Mouse (Mus musculus) MEL (cell line): ENCODE measurements around the gene Ccl9. TPM values are rescaled to one million over a fixed set of nuclear protein-coding genes. Genes with fewer than 3 reads are reported as not detected.

ENCODE experiments used
- DNase-seq: peaks from one replicate; pipeline ENCODE4 v3.0.0; 2011; ENCODE audit warnings: low read depth, low spot score
- H3K27ac ChIP-seq: 2 replicates; pipeline ENCODE4 v1.5.1; 2012; ENCODE audit warnings: low read depth, mild to moderate bottlenecking, control low read depth, low read length, moderate library complexity; ENCODE audit not compliant: control insufficient read depth
- H3K27me3 ChIP-seq, 2 experiments: fragments of 150-350 bp in 1 of 2; sonication (generic) in 1 of 2; 2 replicates each; pipeline ENCODE4 v1.6.1; 2012; ENCODE audit warnings: low read length in 2 of 2, mild to moderate bottlenecking in 2 of 2, improper control_type of control experiment in 1 of 2, moderate library complexity in 1 of 2; ENCODE audit not compliant: insufficient read depth in 2 of 2, control insufficient read depth in 1 of 2
- H3K36me3 ChIP-seq, 2 experiments: 2 replicates each; pipeline ENCODE4 v1.6.1; 2012 to 2014; ENCODE audit warnings: low read length in 2 of 2, improper control_type of control experiment in 1 of 2, inconsistent platforms in 1 of 2, mild to moderate bottlenecking in 1 of 2; ENCODE audit not compliant: insufficient read depth in 2 of 2, control insufficient read depth in 1 of 2
- H3K4me1 ChIP-seq, 2 experiments: fragments of 150-350 bp in 1 of 2; sonication (generic) in 1 of 2; 2 replicates each; pipeline ENCODE4 v1.6.1; 2012; ENCODE audit warnings: low read length in 2 of 2, improper control_type of control experiment in 1 of 2, mild to moderate bottlenecking in 1 of 2; ENCODE audit not compliant: insufficient read depth in 2 of 2, control insufficient read depth in 1 of 2
- H3K4me3 ChIP-seq, 2 experiments: fragments of 150-350 bp in 1 of 2; sonication (generic) in 1 of 2; 2 replicates each; pipeline ENCODE4 v1.5.1; 2012; ENCODE audit warnings: low read depth in 2 of 2, low read length in 2 of 2, mild to moderate bottlenecking in 2 of 2, moderate library complexity in 2 of 2, control low read depth in 1 of 2, improper control_type of control experiment in 1 of 2; ENCODE audit not compliant: control insufficient read depth in 1 of 2, insufficient read depth in 1 of 2
- H3K79me2 ChIP-seq: 2 replicates; pipeline ENCODE4 v1.6.1; 2012; ENCODE audit warnings: mild to moderate bottlenecking, low read length, moderate library complexity; ENCODE audit not compliant: control insufficient read depth, poor library complexity, insufficient read depth
- H3K9ac ChIP-seq: 2 replicates; pipeline ENCODE4 v1.6.1; 2012; ENCODE audit warnings: low read depth, mild to moderate bottlenecking, control low read depth, low read length, moderate library complexity; ENCODE audit not compliant: control insufficient read depth, poor library complexity, severe bottlenecking
- H3K9me3 ChIP-seq: fragments of 150-350 bp; sonication (generic); replicated peaks from 2 replicates; pipeline ENCODE4 v1.6.1; 2012; ENCODE audit warnings: mild to moderate bottlenecking, low read length, improper control_type of control experiment, moderate library complexity; ENCODE audit not compliant: insufficient read depth
- BHLHE40 ChIP-seq: IDR thresholded peaks from 2 replicates; pipeline ENCODE4 v1.6.1; 2012; ENCODE audit warnings: low read depth, mild to moderate bottlenecking, inconsistent platforms, low read length, improper control_type of control experiment, borderline replicate concordance
- CHD1 ChIP-seq: IDR thresholded peaks from 2 replicates; pipeline ENCODE4 v1.6.1; 2012; ENCODE audit warnings: low read depth, mild to moderate bottlenecking, inconsistent platforms, low read length, improper control_type of control experiment
- CHD2 ChIP-seq: IDR thresholded peaks from 2 replicates; pipeline ENCODE4 v1.6.1; 2011; ENCODE audit warnings: low read length, improper control_type of control experiment
- CTCF ChIP-seq, 3 experiments: IDR thresholded peaks in 2 of 3; conservative IDR thresholded peaks in 1 of 3; 2 replicates each; pipeline ENCODE4 v1.5.1; 2011 to 2012; ENCODE audit warnings: low read length in 3 of 3, low read depth in 2 of 3, mild to moderate bottlenecking in 2 of 3, improper control_type of control experiment in 1 of 3, inconsistent platforms in 1 of 3, mixed read lengths in 1 of 3, moderate library complexity in 1 of 3; ENCODE audit not compliant: control insufficient read depth in 1 of 3, insufficient read depth in 1 of 3, poor library complexity in 1 of 3, severe bottlenecking in 1 of 3
- E2F4 ChIP-seq: IDR thresholded peaks from 2 replicates; pipeline ENCODE4 v1.6.1; 2011; ENCODE audit warnings: low read depth, low read length, improper control_type of control experiment, borderline replicate concordance
- EP300 ChIP-seq, 2 experiments: IDR thresholded peaks; 2 replicates each; pipeline ENCODE4 v1.6.1; 2011; ENCODE audit warnings: improper control_type of control experiment in 2 of 2, low read length in 2 of 2, low read depth in 1 of 2, mild to moderate bottlenecking in 1 of 2
- JUND ChIP-seq: IDR thresholded peaks from 2 replicates; pipeline ENCODE4 v1.6.1; 2011; ENCODE audit warnings: low read depth, mild to moderate bottlenecking, improper control_type of control experiment, low read length
- MAFK ChIP-seq: IDR thresholded peaks from 2 replicates; pipeline ENCODE4 v1.6.1; 2011; ENCODE audit warnings: low read depth, mild to moderate bottlenecking, low read length, improper control_type of control experiment, borderline replicate concordance
- MAX ChIP-seq: IDR thresholded peaks from 2 replicates; pipeline ENCODE4 v1.6.1; 2011; ENCODE audit warnings: low read length, improper control_type of control experiment
- MAZ ChIP-seq: IDR thresholded peaks from 2 replicates; pipeline ENCODE4 v1.6.1; 2012; ENCODE audit warnings: low read depth, mild to moderate bottlenecking, inconsistent platforms, low read length, improper control_type of control experiment
- MEF2A ChIP-seq: IDR thresholded peaks from 2 replicates; pipeline ENCODE4 v1.6.1; 2014; ENCODE audit warnings: low read depth, mild to moderate bottlenecking, inconsistent platforms, low read length, improper control_type of control experiment; ENCODE audit not compliant: poor library complexity, insufficient replicate concordance, severe bottlenecking; ENCODE audit errors: extremely low read depth
- MXI1 ChIP-seq: IDR thresholded peaks from 2 replicates; pipeline ENCODE4 v1.6.1; 2011; ENCODE audit warnings: mild to moderate bottlenecking, low read depth, low read length, improper control_type of control experiment
- MYC ChIP-seq: IDR thresholded peaks from 2 replicates; pipeline ENCODE4 v1.6.1; 2011; ENCODE audit warnings: low read depth, mild to moderate bottlenecking, low read length, improper control_type of control experiment, moderate library complexity
- NELFE ChIP-seq: IDR thresholded peaks from 2 replicates; pipeline ENCODE4 v1.6.1; 2011; ENCODE audit warnings: low read depth, low read length, improper control_type of control experiment
- NRF1 ChIP-seq: IDR thresholded peaks from 2 replicates; pipeline ENCODE4 v1.6.1; 2014; ENCODE audit warnings: low read depth, mild to moderate bottlenecking, inconsistent platforms, low read length, improper control_type of control experiment, moderate library complexity; ENCODE audit not compliant: poor library complexity, insufficient read depth, severe bottlenecking
- POLR2AphosphoS5 ChIP-seq: IDR thresholded peaks from 2 replicates; pipeline ENCODE4 v1.6.1; 2012; ENCODE audit warnings: low read depth, borderline replicate concordance, mild to moderate bottlenecking, inconsistent platforms, low read length, moderate library complexity, mixed read lengths
- SIN3A ChIP-seq: IDR thresholded peaks from 2 replicates; pipeline ENCODE4 v1.6.1; 2012; ENCODE audit warnings: low read length, improper control_type of control experiment, inconsistent platforms
- USF1 ChIP-seq: IDR thresholded peaks from 2 replicates; pipeline ENCODE4 v1.6.1; 2014; ENCODE audit warnings: low read depth, mild to moderate bottlenecking, inconsistent platforms, low read length, improper control_type of control experiment, moderate library complexity
- ZKSCAN1 ChIP-seq: IDR thresholded peaks from 2 replicates; pipeline ENCODE4 v1.6.1; 2012; ENCODE audit warnings: low read depth, mild to moderate bottlenecking, inconsistent platforms, low read length, improper control_type of control experiment, moderate library complexity
- ZMIZ1 ChIP-seq: IDR thresholded peaks from 2 replicates; pipeline ENCODE4 v1.6.1; 2012; ENCODE audit warnings: low read depth, mild to moderate bottlenecking, inconsistent platforms, low read length, improper control_type of control experiment, moderate library complexity
- polyA plus RNA-seq, 2 experiments: library from polyadenylated mRNA; stranded (reverse) in 1 of 2; unstranded in 1 of 2; fragments of >175 nt in 1 of 2; fragments of >200 nt in 1 of 2; gene quantifications; 2 replicates each; pipeline versions ENCODE4 v1.2.1 to v1.2.4; 2012; ENCODE audit warnings: low replicate concordance in 2 of 2, low read depth in 1 of 2; ENCODE audit not compliant: insufficient read length in 2 of 2, insufficient read depth in 1 of 2, missing spikeins in 1 of 2
- total RNA-seq: library from RNA; depleted of rRNA; stranded (reverse); fragments of 300-350 nt; gene quantifications from 2 replicates; pipeline ENCODE4 v1.2.3, GENCODE M21; 2012

Gene Ccl9
- total and polyA plus RNA-seq, 3 experiments: 0.62 to 1.7 TPM; not detected in 1

DNA sequence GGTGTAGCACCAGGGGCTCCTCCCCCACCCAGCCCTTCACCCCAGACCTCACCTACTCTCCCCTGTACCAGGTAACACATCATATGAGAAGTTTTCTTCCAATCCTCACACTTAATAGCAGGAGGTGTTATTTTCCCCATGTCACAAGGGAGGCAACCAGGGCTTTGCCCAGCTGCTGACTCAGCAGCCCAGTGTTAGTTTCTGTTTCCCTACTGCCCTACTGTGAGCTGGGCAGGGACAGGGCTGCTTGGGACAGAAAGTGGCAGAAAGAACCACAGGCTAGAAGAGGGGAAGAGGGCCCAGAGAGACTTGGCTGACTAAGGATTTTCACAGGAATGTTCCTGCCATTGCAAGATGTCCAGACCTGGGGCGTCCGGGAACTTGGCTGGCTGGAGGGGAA lies 37.5 kb downstream of the Ccl9 start:
- no peak overlapping the region for H3K9ac ChIP-seq
- no peaks in the 10 kb centered on the region; a peak in 1 of 4 replicates for H3K27me3 ChIP-seq
- no peaks in the 10 kb centered on the region for H3K9me3 ChIP-seq
- H3K27ac ChIP-seq: no peak overlapping the region
- no peaks in the 10 kb centered on the region for H3K36me3 ChIP-seq
- TF ChIP-seq CTCF (IDR thresholded peaks at IDR 0.05 in 2 of 3, conservative IDR thresholded peaks at IDR 0.05 in 1 of 3; ENCODE audit: control insufficient read depth in 1 of 3, insufficient read depth in 1 of 3, low read depth in 2 of 3, low read length in 3 of 3, poor library complexity in 1 of 3, severe bottlenecking in 1 of 3) (no peak), ZKSCAN1 (0 out of 2 replicates have a peak, but pooled peaks have one; percentile 5), MAFK (peak; percentile 71; the same call in 1 of the 2 replicates), MAZ (no peak)
- DNase-seq: no peak
- H3K79me2 ChIP-seq: no peaks in the 10 kb centered on the region
- no peak overlapping the region for H3K4me3 ChIP-seq
- H3K4me1 ChIP-seq: 0 out of 4 replicates have a peak, but pooled peaks cover 0 to 3% of the 10 kb centered on the region in 2 experiments

DNA sequence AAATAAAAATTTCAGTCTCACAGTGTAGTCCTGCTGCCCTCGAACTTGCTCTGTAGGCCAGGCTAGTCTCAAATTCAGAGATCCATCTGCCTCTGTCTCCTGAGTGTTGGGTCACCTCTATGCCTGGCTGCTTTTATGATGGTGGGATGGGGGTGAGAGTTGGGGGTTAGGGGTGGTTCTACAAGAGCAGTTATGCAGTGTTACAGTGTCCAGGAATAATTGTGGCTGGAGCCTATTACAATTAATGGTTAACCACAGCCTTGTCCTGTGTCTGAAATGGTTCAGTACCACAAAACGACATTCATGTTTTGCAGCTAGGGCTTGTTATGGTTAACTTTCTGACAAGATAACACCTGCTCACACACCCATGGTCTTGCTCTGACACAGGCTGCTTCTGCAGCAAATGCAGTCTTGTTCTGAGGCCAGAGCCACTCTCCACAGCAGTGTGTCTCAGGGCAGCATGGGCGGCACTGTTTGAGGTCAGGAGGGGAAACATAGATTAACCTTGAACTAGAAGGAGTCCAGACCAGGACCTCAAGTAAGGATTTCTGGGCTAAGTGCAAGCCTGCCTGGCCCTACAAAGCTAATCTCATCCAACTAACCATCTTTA lies 39.6 kb downstream of the Ccl9 start:
- H3K4me1 ChIP-seq: 0 out of 4 replicates have a peak, but pooled peaks cover 0 to 3% of the 10 kb centered on the region in 2 experiments
- TF ChIP-seq NELFE (no peak), MYC (no peak), EP300 (IDR thresholded peaks at IDR 0.05; ENCODE audit: low read depth in 1 of 2, low read length in 2 of 2) (no peak), MAX (no peak), MXI1 (no peak), CHD2 (no peak), MEF2A (no peak), BHLHE40 (no peak), E2F4 (no peak), SIN3A (no peak), NRF1 (no peak), JUND (no peak), USF1 (no peak), CHD1 (no peak), CTCF (IDR thresholded peaks at IDR 0.05 in 2 of 3, conservative IDR thresholded peaks at IDR 0.05 in 1 of 3; ENCODE audit: control insufficient read depth in 1 of 3, insufficient read depth in 1 of 3, low read depth in 2 of 3, low read length in 3 of 3, poor library complexity in 1 of 3, severe bottlenecking in 1 of 3) (no peak), POLR2AphosphoS5 (no peak), ZMIZ1 (no peak)

More for the DNA sequence above, 39.6 kb downstream of the Ccl9 start:
- H3K4me3 ChIP-seq: no peak overlapping the region
- no peaks in the 10 kb centered on the region for H3K79me2 ChIP-seq
- no peak for DNase-seq
- H3K9ac ChIP-seq: no peak overlapping the region
- no peaks in the 10 kb centered on the region for H3K36me3 ChIP-seq
- H3K27me3 ChIP-seq: no peaks in the 10 kb centered on the region; a peak in 2 of 4 replicates
- H3K27ac ChIP-seq: no peak overlapping the region
- H3K9me3 ChIP-seq: no peaks in the 10 kb centered on the region
